Mouse (Mus musculus) CD4-positive helper T cell, adult 2 months (primary cell): ENCODE measurements at regions not wholly inside any gene's neighbourhood (a gene's known extent, or its start where the extent isn't known, plus 50 kb on each side); places are given as distances from the start of the nearest gene placed in this dataset.

Source experiments
- DNase-seq: peaks from one replicate; pipeline ENCODE4 v3.0.0-alpha.2; 2012; ENCODE audit warnings: low read depth, missing footprints, low spot score

DNA sequence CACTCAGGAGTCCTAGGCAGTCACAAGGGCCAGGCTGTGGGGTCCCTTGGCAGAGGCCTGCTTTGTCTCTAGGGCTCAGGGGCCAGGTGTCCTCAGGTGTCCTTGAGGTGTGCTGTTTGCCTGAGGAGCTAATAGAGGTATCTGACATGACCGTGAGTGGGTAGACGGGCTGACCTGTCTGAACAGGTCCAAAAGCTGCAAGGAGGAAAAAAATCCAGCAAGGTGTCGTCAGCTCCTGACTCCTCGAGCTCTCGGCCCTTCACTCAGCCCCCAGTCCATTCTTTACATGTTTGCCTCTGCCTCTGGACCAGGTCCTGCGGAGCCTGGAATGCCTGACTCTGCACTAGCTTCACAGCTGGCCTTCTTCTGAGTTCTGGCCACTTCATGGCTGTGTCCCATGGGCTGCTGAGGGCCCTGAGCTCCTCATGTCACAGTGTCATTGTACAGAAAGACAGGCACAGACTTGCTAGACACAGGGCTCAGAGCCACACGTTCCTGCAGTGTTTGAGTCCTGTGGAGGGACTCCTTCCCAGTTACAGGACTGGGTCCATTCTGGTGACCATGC, 51.9 kb upstream of the Haao start:
- no peak for DNase-seq

DNA sequence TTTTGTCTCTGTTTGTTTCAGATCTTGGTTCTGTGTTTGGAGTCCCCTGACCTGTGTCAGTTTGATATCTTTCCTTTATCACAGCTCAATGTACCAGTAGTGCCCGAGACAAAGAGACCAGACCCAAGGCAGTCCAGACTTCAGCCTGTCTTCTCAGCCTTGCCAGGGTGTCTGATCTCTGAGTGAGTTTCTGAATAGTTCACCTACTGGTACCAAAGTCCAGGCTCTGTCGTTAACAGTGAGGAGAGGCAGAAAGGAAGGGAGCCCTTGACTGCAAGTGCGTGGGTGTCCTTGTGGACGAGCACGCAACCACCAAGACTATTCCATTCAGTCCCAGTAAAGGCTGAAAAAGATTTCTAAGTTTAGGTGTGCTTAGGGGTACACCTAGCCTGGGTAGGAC, 50.8 kb upstream of the Haao start:
- no peak for DNase-seq
